Mouse (Mus musculus) brain, embryonic 14.5 days (tissue): Measurements from ENCODE around the gene Foxk1.

Source experiments
- CTCF ChIP-seq: fragments of 200-500 bp; IDR thresholded peaks from 2 replicates; pipeline ENCODE4 v1.5.1; 2012; ENCODE audit warnings: inconsistent platforms, mild to moderate bottlenecking, moderate library complexity, borderline replicate concordance; ENCODE audit not compliant: insufficient read depth, insufficient read length; ENCODE audit errors: extremely low read depth
- POLR2A ChIP-seq: fragments of 200-500 bp; IDR thresholded peaks from 2 replicates; pipeline ENCODE4 v1.6.1; 2012; ENCODE audit warnings: mild to moderate bottlenecking, inconsistent platforms, borderline replicate concordance; ENCODE audit not compliant: poor library complexity, insufficient read depth, insufficient read length, severe bottlenecking; ENCODE audit errors: extremely low read depth

DNA sequence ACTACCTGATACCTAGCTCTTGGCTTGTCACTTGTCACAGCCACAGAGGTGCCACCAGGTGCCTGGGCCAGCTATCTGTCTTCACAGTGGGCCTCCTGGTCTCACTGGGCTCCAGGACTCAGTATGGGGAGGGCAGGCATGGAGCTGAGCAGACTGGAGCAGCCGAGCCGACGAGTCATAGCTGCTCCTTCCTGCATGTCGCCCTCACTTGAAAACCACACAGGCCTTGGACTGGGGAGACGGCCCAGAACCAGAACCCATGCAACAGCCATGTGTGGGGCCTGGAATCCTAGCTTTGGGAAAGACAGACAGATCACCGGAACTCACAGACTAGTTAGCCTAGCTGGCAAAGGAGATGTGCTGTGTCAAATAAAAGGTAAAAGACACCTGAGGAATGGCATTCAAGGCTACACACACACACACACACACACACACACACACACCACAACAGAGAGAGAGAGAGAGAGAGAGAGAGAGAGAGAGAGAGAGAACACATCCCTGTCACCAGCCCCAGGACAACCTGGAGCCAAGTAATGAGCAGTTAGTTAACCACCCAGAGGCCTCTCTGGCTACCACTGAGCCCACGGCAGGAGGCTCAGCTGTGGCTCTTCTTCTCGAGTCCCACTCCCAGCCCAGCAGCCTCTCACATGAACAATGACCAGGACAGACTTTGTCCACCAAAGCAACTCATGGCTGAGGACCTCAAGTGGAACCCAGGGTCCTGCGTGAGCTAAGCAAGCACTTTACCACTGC, 88.8 kb downstream of the Foxk1 start:
- TF ChIP-seq POLR2A = no peak
- TF ChIP-seq CTCF = no peak
